Mouse (Mus musculus) layer of hippocampus, postnatal 25 days (tissue): ENCODE results near the gene Defa25. TPM values are rescaled to one million over a fixed set of nuclear protein-coding genes. Genes with fewer than 3 reads are reported as not detected.
"Not testable (repeated sequence)": the region's sequence is repeated elsewhere in the genome, so short reads cannot be mapped to it uniquely, and the experiment has no call there.

Source experiments
- DNase-seq, 2 experiments: peaks; one replicate each; pipeline ENCODE4 v3.0.0; 2022; ENCODE audit warnings: mixed read lengths in 2 of 2, low spot score in 1 of 2; ENCODE audit errors: extremely low spot score in 1 of 2
- total RNA-seq, 2 experiments: library from RNA; stranded (reverse); gene quantifications; 2 replicates each; pipeline ENCODE4 v1.2.3; 2021

Gene Defa25
- not detected for total RNA-seq

GRCm38 (mm10) chr8:21084142-21084541 lies at the start of gene Defa25:
Gene Defa25, plus strand, starts transcription at chr8:21084442.
- DNase-seq, result not testable (repeated sequence)

- DNase-seq, result not testable (repeated sequence)
Observed at GRCm38 (mm10) chr8:21054747-21055146, 29.5 kb upstream of the Defa25 start, which contains the start of gene Defa23. Gene Defa23, plus strand, starts transcription at chr8:21055047.

DNA sequence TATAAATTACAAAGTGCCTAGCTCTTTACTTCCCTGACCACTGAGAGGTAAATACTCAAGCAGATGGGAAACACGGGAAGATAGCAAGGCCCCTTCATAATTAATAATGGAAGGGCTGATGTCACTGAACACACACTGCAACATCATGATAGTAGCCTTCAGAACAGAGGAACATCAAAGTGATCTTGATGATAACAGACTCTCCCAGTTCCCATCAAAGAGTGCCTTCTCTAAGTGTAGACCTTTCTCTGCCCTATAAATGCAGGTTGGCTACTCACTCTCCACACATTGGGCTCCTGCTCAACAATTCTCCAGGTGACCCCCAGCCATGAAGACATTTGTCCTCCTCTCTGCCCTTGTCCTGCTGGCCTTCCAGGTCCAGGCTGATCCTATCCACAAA lies 19.5 kb upstream of the Defa25 start, which contains the start of gene Defa35:
Gene Defa35 (plus strand): TSS at position 301 of the 400 bp plus-strand sequence.
- DNase-seq, result not testable (repeated sequence)

GRCm38 (mm10) chr8:21093106-21093505 lies 8.9 kb downstream of the Defa25 start:
- no peak for DNase-seq

DNA sequence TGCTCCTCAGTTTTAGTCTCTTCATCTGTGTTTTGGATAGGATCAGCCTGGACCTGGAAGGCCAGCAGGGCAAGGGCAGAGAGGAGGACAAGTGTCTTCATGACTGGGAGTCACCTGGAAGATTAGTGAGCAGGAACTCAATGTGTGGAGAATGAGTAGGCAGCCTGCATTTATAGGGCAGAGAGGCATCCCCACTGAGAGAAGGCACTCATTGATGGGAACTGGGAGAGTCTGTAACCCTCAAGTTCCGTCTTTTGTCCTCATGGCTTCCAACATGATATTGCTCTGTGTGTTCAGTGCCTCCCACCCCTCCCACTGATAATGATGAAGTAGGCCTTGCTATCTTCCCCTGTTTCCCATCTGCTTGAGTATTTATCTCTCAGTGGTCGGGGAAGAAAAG lies 11.7 kb downstream of the Defa25 start, which contains the start of gene Gm14851:
Gene Gm14851 (minus strand): TSS at position 101 of the 400 bp plus-strand sequence.
- not testable (repeated sequence) for DNase-seq

DNA sequence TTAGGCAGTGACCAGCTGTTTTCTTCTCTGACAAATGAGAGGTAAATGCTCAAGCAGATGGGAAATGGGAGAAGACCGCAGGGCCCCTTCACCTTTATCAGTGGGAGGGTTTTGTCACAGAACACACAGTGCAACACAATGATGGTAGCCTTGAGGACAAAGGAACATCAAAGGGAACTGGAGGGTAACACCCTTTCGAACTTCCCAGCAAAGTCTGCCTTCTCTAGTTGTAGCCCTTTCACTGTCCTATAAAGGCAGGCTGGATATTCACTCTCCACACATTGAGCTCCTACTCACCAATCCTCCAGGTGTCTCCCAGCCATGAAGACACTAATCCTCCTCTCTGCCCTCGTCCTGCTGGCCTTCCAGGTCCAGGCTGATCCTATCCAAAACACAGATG lies 50.1 kb downstream of the Defa25 start, which contains the start of gene Defa30:
Gene Defa30 (plus strand): TSS at position 301 of the 400 bp plus-strand sequence.
- DNase-seq, result not testable (repeated sequence)

Other genes starting within 250 kb of the Defa25 start
- not detected for gene Defb33, start 191.8 kb upstream of the Defa25 start, total RNA-seq
- gene Gm15056, start 181.8 kb upstream of the Defa25 start, total RNA-seq, result not detected
- not detected for gene Gm6040, start 162.4 kb upstream of the Defa25 start, total RNA-seq
- not detected for gene AY761185, start 139.7 kb upstream of the Defa25 start, total RNA-seq
- gene Defa21, start 58.9 kb upstream of the Defa25 start, total RNA-seq, result not detected
- not detected for gene Defa23, start 29.4 kb upstream of the Defa25 start, total RNA-seq
- gene Defa35, start 19.4 kb upstream of the Defa25 start, total RNA-seq, result not detected
- not detected for gene Gm14851, start 11.6 kb downstream of the Defa25 start, total RNA-seq
- not detected for gene Defa30, start 50.2 kb downstream of the Defa25 start, total RNA-seq
- gene Defa22, start 77.8 kb downstream of the Defa25 start, total RNA-seq, result not detected
- not detected for gene Defa31, start 107.2 kb downstream of the Defa25 start, total RNA-seq
- gene Gm15293, start 117.1 kb downstream of the Defa25 start, total RNA-seq, result not detected
- not detected for gene Gm15292, start 165.3 kb downstream of the Defa25 start, total RNA-seq
- gene Defa27, start 231.1 kb downstream of the Defa25 start, total RNA-seq, result not detected
- not detected for gene Defa29, start 242.6 kb downstream of the Defa25 start, total RNA-seq